Mouse (Mus musculus) Patski (cell line): ENCODE measurements around the gene Mettl7a2. TPM values are rescaled to one million over a fixed set of nuclear protein-coding genes. Genes with fewer than 3 reads are reported as not detected.
"Not testable (repeated sequence)": the region's sequence is repeated elsewhere in the genome, so short reads cannot be mapped to it uniquely, and the experiment has no call there.

Experiments
- ATAC-seq: fragments of 100-300 bp; one replicate; pipeline ENCODE4 v1.8.0; 2021
- CTCF ChIA-PET: fragments of 350-600 bp; sonication (Branson Sonifier 250); formaldehyde crosslinking; loops from one replicate; lab custom pipeline; 2022; ENCODE audit warnings: inconsistent platforms; lab: Charles Lee
- POLR2A ChIA-PET: fragments of 350-600 bp; sonication (Branson Sonifier 250); formaldehyde crosslinking; loops from one replicate; lab custom pipeline; 2022; ENCODE audit warnings: antibody characterized with exemption, inconsistent platforms; lab: Charles Lee
- DNase-seq: peaks from one replicate; pipeline ENCODE4 v3.0.0-alpha.2; 2011; ENCODE audit warnings: low read depth, low spot score
- H3K27me3 ChIP-seq: fragments of 371-371 bp; one replicate; pipeline ENCODE4 v1.5.1; 2021
- CTCF ChIP-seq: fragments of 100-300 bp; IDR thresholded peaks from one replicate; pipeline ENCODE4 v1.5.1; 2021
- in situ Hi-C: fragments of 300-500 bp; cut with MboI; formaldehyde crosslinking; loops from 3 replicates; pipeline ENCODE4 v1.11.1; 2018; ENCODE audit warnings: low pct_unique_long_range_greater_than_20kb, mixed read lengths
- polyA plus RNA-seq: library from polyadenylated mRNA; unstranded; gene quantifications from one replicate; pipeline ENCODE4 v1.2.3, GENCODE M21; 2021

The Mettl7a2 gene
- polyA plus RNA-seq, 1 experiment from 2014 or later: 4.1 TPM

GRCm38 (mm10) chr15:100319884-100320283, 33.1 kb upstream of the Mettl7a2 start:
- ChIA-PET POLR2A (interaction anchor here (1.2 kb wide), 1 partner anchor 55 kb away, joined by 7 read pairs; no protein-coding TSS in a partner anchor), CTCF (interaction anchor here (0.8 to 2.0 kb wide), 6 partner anchors 14 to 81 kb away, joined by 3 to 9 read pairs (median 4); no protein-coding TSS in a partner anchor)
- no peak for ATAC-seq
- no peaks in the 10 kb centered on the region for H3K27me3 ChIP-seq
- TF ChIP-seq CTCF: no peak
- no peak for DNase-seq
- in situ Hi-C loops: loop anchor here (5.0 to 10.0 kb wide), 2 partner anchors 52 to 55 kb away; no protein-coding TSS in a partner anchor

GRCm38 (mm10) chr15:100320295-100320905, 32.6 kb upstream of the Mettl7a2 start:
- ChIA-PET POLR2A (interaction anchor here (0.5 to 1.2 kb wide), 2 partner anchors 55 to 272 kb away, joined by 3 to 7 read pairs; no protein-coding TSS in a partner anchor), CTCF (interaction anchor here (0.8 to 2.0 kb wide), 7 partner anchors 15 to 101 kb away, joined by 3 to 9 read pairs (median 4); no protein-coding TSS in a partner anchor)
- peak; percentile 29 for ATAC-seq
- in situ Hi-C loops: loop anchor here (5.0 to 10.0 kb wide), 2 partner anchors 52 to 56 kb away; no protein-coding TSS in a partner anchor
- TF ChIP-seq CTCF: no peak
- DNase-seq: peak; percentile 76
- no peaks in the 10 kb centered on the region for H3K27me3 ChIP-seq

- ChIA-PET CTCF (interaction anchor here (1.0 to 2.0 kb wide), 3 partner anchors 54 to 100 kb away, joined by 3 to 9 read pairs (median 7); no protein-coding TSS in a partner anchor), POLR2A (interaction anchor here (0.5 to 0.7 kb wide), 2 partner anchors 81 to 272 kb away, joined by 3 read pairs; no protein-coding TSS in a partner anchor)
- ATAC-seq (peak; percentile 25), DNase-seq (peak; percentile 79)
- peak; percentile 82 for TF ChIP-seq CTCF
- in situ Hi-C loops: loop anchor here (5.0 to 10.0 kb wide), 2 partner anchors 51 to 56 kb away; no protein-coding TSS in a partner anchor
- no peaks in the 10 kb centered on the region for H3K27me3 ChIP-seq
These were observed 31.9 kb upstream of the Mettl7a2 start for GRCm38 (mm10) chr15:100321134-100321533.

- no peaks in the 10 kb centered on the region for H3K27me3 ChIP-seq
- ChIA-PET POLR2A (interaction anchor here (0.6 to 1.3 kb wide), 4 partner anchors 15 to 234 kb away, joined by 3 read pairs; no protein-coding TSS in a partner anchor), CTCF (interaction anchor here (1.3 to 3.0 kb wide), 2 partner anchors 19 to 51 kb away, joined by 3 to 12 read pairs; no protein-coding TSS in a partner anchor)
- TF ChIP-seq CTCF: no peak
- in situ Hi-C loops: loop anchor here (5.0 to 10.0 kb wide), 2 partner anchors 48 to 59 kb away; no protein-coding TSS in a partner anchor
- ATAC-seq (no peak), DNase-seq (no peak)
These were observed 28.9 kb upstream of the Mettl7a2 start for GRCm38 (mm10) chr15:100324021-100324591.

- CTCF ChIA-PET: interaction anchor here (1.1 to 3.0 kb wide), 3 partner anchors 9 to 287 kb away, joined by 3 to 12 read pairs (median 4); partner anchors contain the start of gene Dip2b
- ATAC-seq: no peak
- in situ Hi-C loops: loop anchor here (10.0 kb wide), 1 partner anchor 60 kb away; no protein-coding TSS in a partner anchor
These were observed 27.8 kb upstream of the Mettl7a2 start for GRCm38 (mm10) chr15:100325235-100325634.

GRCm38 (mm10) chr15:100328089-100328488, 24.9 kb upstream of the Mettl7a2 start:
- DNase-seq, POLR2A ChIA-PET, ATAC-seq, H3K27me3 ChIP-seq: not testable (repeated sequence)
- in situ Hi-C loops: loop anchor here (10.0 kb wide), 1 partner anchor 63 kb away; no protein-coding TSS in a partner anchor
- CTCF ChIA-PET: interaction anchor here (1.1 kb wide), 1 partner anchor 20 kb away, joined by 3 read pairs; no protein-coding TSS in a partner anchor

More at GRCm38 (mm10) chr15:100325235-100325634, 27.8 kb upstream of the Mettl7a2 start:
- POLR2A ChIA-PET: interaction anchor here (1.2 kb wide), 1 partner anchor 51 kb away, joined by 3 read pairs; no protein-coding TSS in a partner anchor
- TF ChIP-seq CTCF: no peak
- peak; percentile 76 for DNase-seq
- no peaks in the 10 kb centered on the region for H3K27me3 ChIP-seq

GRCm38 (mm10) chr15:100329336-100329735, 23.7 kb upstream of the Mettl7a2 start:
- H3K27me3 ChIP-seq, CTCF ChIA-PET, ATAC-seq, DNase-seq, POLR2A ChIA-PET: not testable (repeated sequence)
- in situ Hi-C loops: loop anchor here (10.0 kb wide), 1 partner anchor 65 kb away; no protein-coding TSS in a partner anchor

- no peak for DNase-seq
- TF ChIP-seq CTCF: no peak
- ChIA-PET CTCF (no interaction called here), POLR2A (interaction anchor here (0.6 to 0.7 kb wide), 2 partner anchors 37 to 346 kb away, joined by 3 read pairs; no protein-coding TSS in a partner anchor)
- H3K27me3 ChIP-seq: no peaks in the 10 kb centered on the region
- in situ Hi-C loops: no loop called here
- ATAC-seq: no peak
These were observed 22.3 kb upstream of the Mettl7a2 start for GRCm38 (mm10) chr15:100330739-100331138.

- in situ Hi-C loops, POLR2A ChIA-PET, H3K27me3 ChIP-seq, DNase-seq: not testable (repeated sequence)
- ATAC-seq: peak; percentile 29
- CTCF ChIA-PET: interaction anchor here (1.0 kb wide), 1 partner anchor 35 kb away, joined by 5 read pairs; no protein-coding TSS in a partner anchor
- peak; percentile 13 for TF ChIP-seq CTCF
These were observed 20.7 kb upstream of the Mettl7a2 start for GRCm38 (mm10) chr15:100332077-100332961.
